Mouse (Mus musculus) urinary bladder, postnatal 0 days (tissue): ENCODE data around the gene Tmem209. TPM values are rescaled to one million over a fixed set of nuclear protein-coding genes. Genes with fewer than 3 reads are reported as not detected.

Source experiments
- polyA plus RNA-seq: library from polyadenylated mRNA; unstranded; fragments of >200 nt; fragmentation: Nextera tagmentation; extraction: Ambion mirVana; gene quantifications from 2 replicates; pipeline ENCODE4 v1.2.1, GENCODE M21; 2015

The Tmem209 gene
- polyA plus RNA-seq, result 14.9 and 15.1 TPM in 2 replicates

GRCm38 (mm10) chr6:30509265-30510239, at the start of gene Tmem209, which contains the start of gene Ssmem1:
Tmem209 (minus strand) TSS chr6:30509783.
Ssmem1 (plus strand) TSS chr6:30509849.

GRCm38 (mm10) chr6:30541009-30541799, 31.6 kb upstream of the Tmem209 start, which contains the start of gene Cpa2:
Cpa2 (plus strand) TSS chr6:30541582.

Other genes starting within 250 kb of the Tmem209 start
- gene Ube2h, start 205.2 kb downstream of the Tmem209 start, polyA plus RNA-seq, result 40.1 and 45.3 TPM in 2 replicates
- 20.8 and 21.1 TPM in 2 replicates for gene Zc3hc1, start 118.8 kb downstream of the Tmem209 start, polyA plus RNA-seq
- gene Klhdc10, start 107.9 kb downstream of the Tmem209 start, polyA plus RNA-seq, result 5.3 and 5.6 TPM in 2 replicates
- not detected in 2 replicates for gene Ssmem1, start 66 bp upstream of the Tmem209 start, polyA plus RNA-seq
- gene Cpa2, start 31.8 kb upstream of the Tmem209 start, polyA plus RNA-seq, result 2.1 and 3.9 TPM in 2 replicates
- 0.25 and 0.64 TPM in 2 replicates for gene Cpa4, start 58.6 kb upstream of the Tmem209 start, polyA plus RNA-seq
- 0.06 TPM in 1 of 2 replicates, not detected in the other for gene Cpa5, start 101.2 kb upstream of the Tmem209 start, polyA plus RNA-seq
- gene Cpa1, start 129.4 kb upstream of the Tmem209 start, polyA plus RNA-seq, result 0.53 and 0.62 TPM in 2 replicates
- 5.9 and 7.3 TPM in 2 replicates for gene Cep41, start 184.0 kb upstream of the Tmem209 start, polyA plus RNA-seq
- 181 and 191 TPM in 2 replicates for gene Mest, start 213.8 kb upstream of the Tmem209 start, polyA plus RNA-seq